Mouse (Mus musculus) C2C12 (cell line): ENCODE data around the gene Tbxa2r. TPM values are rescaled to one million over a fixed set of nuclear protein-coding genes. Genes with fewer than 3 reads are reported as not detected.

Experiments
- H3K27me3 ChIP-seq: one replicate; pipeline ENCODE4 v1.6.1; 2011; ENCODE audit not compliant: control insufficient read depth, insufficient read depth, insufficient read length
- H3K36me3 ChIP-seq: one replicate; pipeline ENCODE4 v1.6.1; 2011; ENCODE audit not compliant: control insufficient read depth, insufficient read depth
- H3K4me3 ChIP-seq: one replicate; pipeline ENCODE4 v1.5.1; 2011; ENCODE audit warnings: mild to moderate bottlenecking, control low read depth; ENCODE audit not compliant: poor library complexity, insufficient read depth, severe bottlenecking
- H3K79me2 ChIP-seq: one replicate; pipeline ENCODE4 v1.6.1; 2011; ENCODE audit not compliant: control insufficient read depth, insufficient read depth
- H3K79me3 ChIP-seq: one replicate; pipeline ENCODE4 v1.6.1; 2011; ENCODE audit warnings: low read depth, control low read depth
- H3ac ChIP-seq: one replicate; pipeline ENCODE3; 2011; ENCODE audit warnings: low read depth; ENCODE audit not compliant: control insufficient read depth, insufficient read length
- CEBPB ChIP-seq: IDR thresholded peaks from one replicate; pipeline ENCODE4 v1.6.1; 2011; ENCODE audit warnings: low read depth, mild to moderate bottlenecking, control low read depth, moderate library complexity
- CTCF ChIP-seq: IDR thresholded peaks from one replicate; pipeline ENCODE4 v1.5.1; 2011; ENCODE audit not compliant: control insufficient read depth, insufficient read depth, insufficient read length
- FOSL1 ChIP-seq: IDR thresholded peaks from one replicate; pipeline ENCODE4 v1.8.0; 2011; ENCODE audit warnings: mild to moderate bottlenecking, low read length; ENCODE audit not compliant: poor library complexity, insufficient read depth, severe bottlenecking
- MAX ChIP-seq: IDR thresholded peaks from one replicate; pipeline ENCODE4 v1.6.1; 2011; ENCODE audit warnings: mild to moderate bottlenecking, control low read depth
- MYOD1 ChIP-seq: IDR thresholded peaks from one replicate; pipeline ENCODE4 v1.6.1; 2011; ENCODE audit warnings: low read depth; ENCODE audit not compliant: control insufficient read depth, insufficient read length
- MYOG ChIP-seq: IDR thresholded peaks from one replicate; pipeline ENCODE4 v1.6.1; 2011; ENCODE audit not compliant: control insufficient read depth, insufficient read length; ENCODE audit errors: extremely low read depth
- USF1 ChIP-seq: IDR thresholded peaks from one replicate; pipeline ENCODE4 v1.6.1; 2011; ENCODE audit warnings: low read depth, mild to moderate bottlenecking, control low read depth, moderate library complexity
- polyA plus RNA-seq: library from polyadenylated mRNA; unstranded; fragments of >200 nt; fragmentation: generic; extraction: Trizol; gene quantifications from one replicate; pipeline ENCODE4 v1.2.1, GENCODE M21; 2012; ENCODE audit warnings: missing spikeins

The Tbxa2r gene
- polyA plus RNA-seq, 1 experiment, result 0.02 TPM

- H3ac ChIP-seq, result no peak overlapping the region
- no peak overlapping the region for H3K4me3 ChIP-seq
- H3K79me3 ChIP-seq, result no peaks in the 10 kb centered on the region
- TF ChIP-seq CEBPB (no peak), FOSL1 (no peak)
- H3K27me3 ChIP-seq, result no peaks in the 10 kb centered on the region
- peaks cover 31% of the 10 kb centered on the region for H3K36me3 ChIP-seq
- no peaks in the 10 kb centered on the region for H3K79me2 ChIP-seq
Measured at GRCm38 (mm10) chr10:81315587-81315986, 12.9 kb upstream of the Tbxa2r start.

DNA sequence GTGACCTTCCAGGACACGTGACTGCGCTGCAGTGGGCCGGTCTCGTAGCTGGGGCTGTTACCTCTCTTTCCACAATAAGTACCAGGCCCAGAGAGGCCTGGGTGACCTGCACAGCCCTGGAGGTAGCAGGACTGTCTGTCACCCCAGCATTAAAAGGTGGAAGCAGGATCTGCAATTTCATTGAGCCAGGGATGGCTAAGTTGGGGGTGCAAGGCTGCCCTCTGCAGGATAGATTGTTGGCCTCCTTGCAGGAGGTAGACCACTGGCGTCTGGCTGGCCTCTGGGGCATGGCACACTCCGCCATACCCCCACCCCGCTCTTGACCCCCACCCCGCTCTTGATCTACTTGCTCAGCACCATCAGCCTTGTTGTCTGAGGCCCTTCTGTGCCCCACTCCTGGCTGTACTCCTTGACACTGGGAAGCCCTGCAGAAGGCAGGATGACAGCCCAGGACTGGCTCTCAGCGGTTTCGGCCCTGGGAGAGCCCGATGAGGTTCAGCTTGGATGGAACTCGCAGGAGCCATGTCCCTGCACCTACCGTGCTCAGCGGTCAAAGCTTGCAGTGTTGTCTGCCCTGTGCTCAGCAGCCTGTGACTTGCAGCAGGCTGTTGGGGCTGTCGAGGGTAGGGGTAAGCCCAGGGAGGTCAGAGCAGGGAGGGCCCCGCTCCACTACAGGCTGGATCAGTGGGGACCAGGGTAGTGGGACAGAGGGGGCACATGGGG, 12.0 kb upstream of the Tbxa2r start:
- no peak overlapping the region for H3K4me3 ChIP-seq
- no peak overlapping the region for H3ac ChIP-seq
- H3K27me3 ChIP-seq, result no peaks in the 10 kb centered on the region
- peaks cover 3% of the 10 kb centered on the region for H3K79me3 ChIP-seq
- peaks cover 31% of the 10 kb centered on the region for H3K36me3 ChIP-seq
- peaks cover 6% of the 10 kb centered on the region for H3K79me2 ChIP-seq
- TF ChIP-seq CTCF (peak; percentile 10), CEBPB (no peak)

DNA sequence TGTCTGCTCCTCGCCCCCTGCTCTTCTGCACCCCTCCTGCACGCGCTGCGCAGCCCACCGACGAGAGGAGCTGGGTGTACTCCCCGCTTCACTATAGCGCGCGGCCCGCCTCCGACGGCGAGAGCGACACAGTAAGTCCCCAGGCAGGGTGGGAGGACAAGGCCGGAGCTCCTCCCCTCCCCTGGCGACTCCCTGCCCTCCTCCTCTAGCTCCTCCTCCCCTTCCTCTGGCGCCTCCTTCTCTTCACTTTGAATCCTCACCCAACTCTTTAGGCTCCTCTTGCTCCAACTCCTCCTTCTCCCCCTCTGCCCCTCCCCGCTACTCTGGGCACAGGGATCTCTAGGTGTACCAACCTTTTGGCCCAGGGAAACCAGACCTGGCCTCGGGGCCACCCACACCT, 11.3 kb upstream of the Tbxa2r start:
- peaks cover 13% of the 10 kb centered on the region for H3K79me2 ChIP-seq
- H3K27me3 ChIP-seq, result no peaks in the 10 kb centered on the region
- H3K4me3 ChIP-seq, result no peak overlapping the region
- no peak for TF ChIP-seq USF1
- TF ChIP-seq MYOD1, result no peak
- TF ChIP-seq FOSL1, result no peak
- TF ChIP-seq CEBPB, result no peak
- TF ChIP-seq CTCF, result no peak
- TF ChIP-seq MYOG, result no peak
- TF ChIP-seq MAX, result no peak
- no peak overlapping the region for H3ac ChIP-seq
- peaks cover 33% of the 10 kb centered on the region for H3K36me3 ChIP-seq
- peaks cover 11% of the 10 kb centered on the region for H3K79me3 ChIP-seq

- Histone ChIP-seq H3K4me3 (no peak overlapping the region), H3K36me3 (peaks cover 42% of the 10 kb centered on the region), H3K79me3 (peaks cover 18% of the 10 kb centered on the region), H3K27me3 (no peaks in the 10 kb centered on the region), H3K79me2 (peaks cover 28% of the 10 kb centered on the region), H3ac (peak overlapping the region; percentile 47)
- TF ChIP-seq FOSL1 (no peak), MYOD1 (no peak), CTCF (no peak), USF1 (no peak), CEBPB (no peak), MYOG (no peak), MAX (no peak)
Measured at GRCm38 (mm10) chr10:81318589-81319329, 9.8 kb upstream of the Tbxa2r start.

DNA sequence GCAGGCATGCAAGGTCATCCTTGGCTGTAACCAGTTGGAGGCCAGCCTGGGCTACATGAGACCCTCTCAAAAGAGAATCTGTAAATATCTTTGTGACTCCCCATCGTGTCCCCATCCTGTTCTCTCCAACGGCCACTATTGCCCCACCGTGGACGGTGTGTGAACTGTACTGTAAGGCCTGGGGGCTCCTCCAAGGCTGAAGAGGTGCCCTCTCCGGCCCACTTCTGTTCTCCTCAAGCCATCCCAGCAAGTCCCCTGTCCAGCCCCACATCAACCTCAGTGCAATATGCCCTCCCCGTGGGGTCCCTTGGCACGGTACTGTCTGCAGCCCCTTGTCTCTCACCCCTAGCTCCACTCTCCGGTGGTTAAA, 9.2 kb upstream of the Tbxa2r start:
- peaks cover 18% of the 10 kb centered on the region for H3K79me3 ChIP-seq
- H3K36me3 ChIP-seq, result peaks cover 46% of the 10 kb centered on the region
- H3K4me3 ChIP-seq, result peak overlapping the region; percentile 99
- peak overlapping the region; percentile 77 for H3ac ChIP-seq
- no peaks in the 10 kb centered on the region for H3K27me3 ChIP-seq
- peaks cover 30% of the 10 kb centered on the region for H3K79me2 ChIP-seq
- no peak for TF ChIP-seq FOSL1
- TF ChIP-seq MAX, result no peak
- TF ChIP-seq CTCF, result no peak
- no peak for TF ChIP-seq CEBPB
- TF ChIP-seq MYOD1, result no peak
- no peak for TF ChIP-seq USF1
- TF ChIP-seq MYOG, result no peak
